Mouse (Mus musculus) intestine, postnatal 0 days (tissue): ENCODE measurements at regions not wholly inside any gene's neighbourhood (a gene's known extent, or its start where the extent isn't known, plus 50 kb on each side); places are given as distances from the start of the nearest gene placed in this dataset.

Source experiments
- ATAC-seq: fragments of 200-750 bp; cut with Nextera tagmentation; 2 replicates; pipeline ENCODE4 v1.8.0; 2017; ENCODE audit warnings: mild to moderate bottlenecking, moderate TSS enrichment, moderate library complexity
- H3K27ac ChIP-seq: fragments of 300-500 bp; sonication (generic); 2 replicates; pipeline ENCODE4 v1.5.1; 2014; ENCODE audit warnings: mild to moderate bottlenecking, low read depth, low read length, moderate library complexity
- H3K27me3 ChIP-seq: fragments of 300-500 bp; sonication (generic); replicated peaks from 2 replicates; pipeline ENCODE4 v1.6.1; 2014; ENCODE audit warnings: low read length, mixed read lengths; ENCODE audit not compliant: control insufficient read depth, insufficient read depth
- H3K36me3 ChIP-seq: fragments of 300-500 bp; sonication (generic); 2 replicates; pipeline ENCODE4 v1.6.1; 2014; ENCODE audit warnings: mild to moderate bottlenecking, moderate library complexity; ENCODE audit not compliant: control insufficient read depth, insufficient read depth
- H3K4me1 ChIP-seq: fragments of 300-500 bp; sonication (generic); replicated peaks from 2 replicates; pipeline ENCODE4 v1.6.1; 2014; ENCODE audit warnings: antibody characterized with exemption, low read length, mixed read lengths; ENCODE audit not compliant: control insufficient read depth, insufficient read depth
- H3K4me2 ChIP-seq: fragments of 300-500 bp; sonication (generic); replicated peaks from 2 replicates; pipeline ENCODE4 v1.6.1; 2014; ENCODE audit warnings: low read depth, mild to moderate bottlenecking, moderate library complexity
- H3K4me3 ChIP-seq: fragments of 300-500 bp; sonication (generic); 2 replicates; pipeline ENCODE4 v1.5.1; 2014; ENCODE audit warnings: low read depth, low read length
- H3K9ac ChIP-seq: fragments of 300-500 bp; sonication (generic); 2 replicates; pipeline ENCODE4 v1.6.1; 2014; ENCODE audit warnings: mild to moderate bottlenecking, low read depth, low read length
- H3K9me3 ChIP-seq: fragments of 300-500 bp; sonication (generic); 2 replicates; pipeline ENCODE4 v1.6.1; 2016; ENCODE audit warnings: mixed run types; ENCODE audit not compliant: control insufficient read depth
- CTCF ChIP-seq: sonication (generic); IDR thresholded peaks from 2 replicates; pipeline ENCODE4 v1.5.1; 2016; ENCODE audit warnings: low read depth, mild to moderate bottlenecking, control low read depth, antibody characterized with exemption, moderate library complexity
- WGBS: fragments of 180-500 bp; shearing (Covaris S2); extraction: QIAGEN DNeasy Blood & Tissue Kit; methylation state at CpG from one replicate; pipeline ENCODE4 v1.1.7; 2014; 5-methylcytosine and 5-hydroxymethylcytosine counted together

GRCm38 (mm10) chr5:51825584-51826088, 258.1 kb upstream of the Ppargc1a start:
- Histone ChIP-seq H3K36me3 (no peaks in the 10 kb centered on the region), H3K4me1 (no peaks in the 10 kb centered on the region), H3K9ac (no peak overlapping the region), H3K4me3 (no peak overlapping the region), H3K27me3 (no peaks in the 10 kb centered on the region), H3K27ac (no peak overlapping the region), H3K4me2 (no peak overlapping the region), H3K9me3 (no peaks in the 10 kb centered on the region)
- 81% methylated on average over 3 of the region's 3 CpGs for WGBS
- ATAC-seq: no peak
- TF ChIP-seq CTCF: no peak

GRCm38 (mm10) chr5:51824731-51825130, 257.2 kb upstream of the Ppargc1a start:
- TF ChIP-seq CTCF: no peak
- Histone ChIP-seq H3K27me3 (no peaks in the 10 kb centered on the region), H3K9ac (no peak overlapping the region), H3K9me3 (no peaks in the 10 kb centered on the region), H3K36me3 (no peaks in the 10 kb centered on the region), H3K4me2 (no peak overlapping the region), H3K27ac (no peak overlapping the region), H3K4me3 (no peak overlapping the region), H3K4me1 (no peaks in the 10 kb centered on the region)
- no peak for ATAC-seq
- 52% methylated on average over 4 of the region's 4 CpGs for WGBS

GRCm38 (mm10) chr5:51823657-51824056, 256.1 kb upstream of the Ppargc1a start:
- Histone ChIP-seq H3K36me3 (no peaks in the 10 kb centered on the region), H3K27me3 (no peaks in the 10 kb centered on the region), H3K9me3 (no peaks in the 10 kb centered on the region), H3K4me1 (no peaks in the 10 kb centered on the region), H3K4me3 (no peak overlapping the region), H3K27ac (no peak overlapping the region), H3K4me2 (no peak overlapping the region), H3K9ac (no peak overlapping the region)
- ATAC-seq: no peak
- WGBS: 88% methylated on average over 2 of the region's 2 CpGs
- no peak for TF ChIP-seq CTCF

GRCm38 (mm10) chr5:51816258-51816657, 248.7 kb upstream of the Ppargc1a start:
- Histone ChIP-seq H3K9me3 (no peaks in the 10 kb centered on the region), H3K9ac (no peak overlapping the region), H3K27me3 (no peaks in the 10 kb centered on the region), H3K4me1 (no peaks in the 10 kb centered on the region), H3K27ac (no peak overlapping the region), H3K4me2 (no peak overlapping the region), H3K36me3 (no peaks in the 10 kb centered on the region), H3K4me3 (no peak overlapping the region)
- ATAC-seq: no peak
- WGBS: 76% methylated on average over 2 of the region's 2 CpGs
- TF ChIP-seq CTCF: no peak

GRCm38 (mm10) chr5:51811728-51812127, 244.2 kb upstream of the Ppargc1a start:
- H3K27me3 ChIP-seq: no peaks in the 10 kb centered on the region
- H3K4me1 ChIP-seq: no peaks in the 10 kb centered on the region
- H3K9ac ChIP-seq: no peak overlapping the region
- H3K4me2 ChIP-seq: no peak overlapping the region
- H3K27ac ChIP-seq: no peak overlapping the region
- no peak for ATAC-seq
- no peak for TF ChIP-seq CTCF
- no peaks in the 10 kb centered on the region for H3K36me3 ChIP-seq
- no peak overlapping the region for H3K4me3 ChIP-seq
- H3K9me3 ChIP-seq: no peaks in the 10 kb centered on the region
- WGBS: 92% methylated on average over 2 of the region's 2 CpGs

- no peak overlapping the region for H3K9ac ChIP-seq
- no peak overlapping the region for H3K4me3 ChIP-seq
- H3K27me3 ChIP-seq: no peaks in the 10 kb centered on the region
- no peaks in the 10 kb centered on the region for H3K4me1 ChIP-seq
- TF ChIP-seq CTCF: no peak
- H3K36me3 ChIP-seq: no peaks in the 10 kb centered on the region
- WGBS: 56% methylated on average over 8 of the region's 8 CpGs
- no peak overlapping the region for H3K4me2 ChIP-seq
- H3K9me3 ChIP-seq: no peaks in the 10 kb centered on the region
- ATAC-seq: no peak
- no peak overlapping the region for H3K27ac ChIP-seq
Measured at GRCm38 (mm10) chr5:51801486-51801885, 234.0 kb upstream of the Ppargc1a start.
